Mouse (Mus musculus) A20 (cell line): ENCODE results near the gene Matk.
"Not testable (repeated sequence)": the region's sequence is repeated elsewhere in the genome, so short reads cannot be mapped to it uniquely, and the experiment has no call there.

Experiments used
- DNase-seq: peaks from one replicate; pipeline ENCODE4 v3.0.0-alpha.2; 2011; ENCODE audit warnings: low read depth, low spot score

The Matk gene

DNA sequence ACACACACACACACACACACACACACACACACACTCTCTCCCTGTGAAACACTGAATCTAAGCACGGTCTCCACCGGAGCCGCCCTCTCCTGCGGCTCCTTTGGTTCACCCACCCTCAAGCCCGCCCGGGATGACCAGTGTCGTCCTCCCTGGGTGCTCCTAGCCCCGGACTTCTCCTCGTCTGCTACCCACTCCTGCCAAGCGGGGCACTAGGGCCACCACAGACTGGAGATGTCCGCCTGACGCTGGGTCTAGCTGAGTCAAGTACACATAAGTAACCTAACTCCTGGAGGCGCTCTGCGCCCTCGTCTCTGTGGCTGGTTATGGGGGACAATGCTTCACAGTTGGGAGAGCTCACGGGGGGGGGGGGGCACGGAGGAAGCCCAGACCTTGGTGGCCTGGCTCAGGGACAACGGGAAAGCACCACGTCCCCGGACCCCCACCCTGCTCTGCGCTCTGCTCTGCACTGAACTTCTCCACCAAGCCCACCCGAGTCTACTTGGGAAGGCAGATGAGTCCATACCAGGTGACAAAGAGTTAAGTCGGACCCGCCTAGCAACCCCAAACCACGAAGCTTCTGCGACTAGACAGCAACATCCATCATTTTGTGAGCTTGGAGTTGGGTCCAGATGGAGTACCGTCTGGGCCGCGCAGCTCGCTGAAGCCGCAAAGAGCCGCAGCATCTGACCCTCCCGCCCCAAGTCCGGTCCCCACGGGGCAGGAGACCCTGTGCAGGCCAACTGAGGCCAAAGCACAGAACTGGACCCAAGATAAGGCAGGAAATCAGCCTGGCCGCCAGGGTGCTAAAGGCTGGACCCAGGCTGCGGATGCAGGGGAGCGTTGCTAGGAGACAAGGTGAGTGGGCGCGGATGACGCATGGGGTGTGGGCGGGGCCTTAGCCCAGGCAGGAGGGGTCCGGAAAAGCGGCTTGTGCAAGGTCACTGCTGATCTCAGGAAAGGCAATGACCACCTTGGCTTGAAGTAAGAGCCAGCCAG, at the start of gene Matk:
TSS of gene Matk (plus strand) at position 512 of the 996 bp plus-strand sequence.
- peak; percentile 22 for DNase-seq

DNA sequence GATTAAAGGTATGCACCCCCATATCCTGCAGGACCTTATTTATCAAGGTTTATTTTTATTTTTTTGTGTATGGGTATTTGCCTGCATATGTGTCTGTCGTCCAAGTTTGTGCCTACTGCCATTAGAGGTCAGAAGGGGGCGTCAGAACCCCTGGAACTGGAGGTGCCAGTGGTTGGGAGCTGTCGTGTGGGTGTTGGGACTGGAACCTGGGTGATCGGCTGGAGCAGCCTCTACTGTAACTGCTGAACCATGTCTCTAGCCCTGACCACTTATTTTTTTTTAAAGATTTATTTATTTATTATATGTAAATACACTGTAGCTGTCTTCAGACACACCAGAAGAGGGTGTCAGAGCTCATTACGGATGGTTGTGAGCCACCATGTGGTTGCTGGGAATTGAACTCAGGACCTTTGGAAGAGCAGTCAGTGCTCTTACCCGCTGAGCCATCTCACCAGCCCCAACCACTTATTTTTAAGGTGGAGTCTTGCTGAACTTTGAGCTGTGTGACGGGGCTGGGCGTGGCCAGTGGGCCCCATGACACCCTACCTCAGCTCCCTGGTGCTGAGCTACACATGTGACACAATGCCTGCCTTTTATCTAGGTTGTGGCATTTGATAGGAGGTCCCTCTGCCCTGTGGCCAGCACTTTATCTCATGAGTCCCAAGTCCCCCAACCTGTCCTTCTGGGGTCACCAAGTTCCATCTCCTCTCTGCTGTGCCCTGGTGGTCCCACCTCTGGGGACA, 49.6 kb upstream of the Matk start:
- no peak for DNase-seq

DNA sequence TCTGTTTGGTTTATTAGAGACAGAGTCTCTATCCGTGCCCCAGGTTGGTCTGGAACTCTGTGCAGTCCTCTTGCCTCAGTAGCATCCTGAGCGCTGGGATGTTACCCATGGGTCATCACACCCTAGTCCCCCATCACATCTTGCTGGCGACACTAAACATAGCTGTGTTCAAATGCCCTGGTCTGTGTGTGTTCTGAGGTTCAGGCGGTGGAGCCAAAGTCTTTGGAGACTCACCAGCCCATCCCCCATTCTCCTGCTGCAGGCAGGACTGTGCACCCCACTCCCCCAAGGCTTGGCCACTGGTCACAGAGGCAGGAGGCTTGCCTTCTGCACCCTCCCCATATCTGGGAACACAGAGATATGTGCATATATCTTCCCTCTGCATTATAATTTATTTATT, 48.6 kb upstream of the Matk start:
- DNase-seq: no peak

DNA sequence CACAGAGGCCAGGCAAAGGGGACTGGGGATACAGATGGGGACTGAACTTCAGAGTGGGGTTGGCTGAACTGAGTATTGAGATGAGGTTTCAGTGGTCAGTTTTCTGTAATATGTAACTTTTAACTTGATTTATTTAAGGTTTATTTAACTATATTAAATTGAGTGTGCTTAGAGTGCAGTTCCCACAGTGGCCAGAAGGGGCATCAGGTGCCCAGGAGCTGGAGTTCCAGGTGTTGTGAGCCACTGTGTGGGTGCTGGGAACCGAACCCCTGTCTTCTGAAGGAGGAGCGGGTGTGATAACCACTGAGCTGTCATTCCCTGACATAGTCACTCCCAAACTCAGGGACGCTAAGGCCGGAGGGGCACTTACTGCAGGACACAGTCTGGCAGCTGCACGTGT, 42.6 kb upstream of the Matk start:
- no peak for DNase-seq

DNA sequence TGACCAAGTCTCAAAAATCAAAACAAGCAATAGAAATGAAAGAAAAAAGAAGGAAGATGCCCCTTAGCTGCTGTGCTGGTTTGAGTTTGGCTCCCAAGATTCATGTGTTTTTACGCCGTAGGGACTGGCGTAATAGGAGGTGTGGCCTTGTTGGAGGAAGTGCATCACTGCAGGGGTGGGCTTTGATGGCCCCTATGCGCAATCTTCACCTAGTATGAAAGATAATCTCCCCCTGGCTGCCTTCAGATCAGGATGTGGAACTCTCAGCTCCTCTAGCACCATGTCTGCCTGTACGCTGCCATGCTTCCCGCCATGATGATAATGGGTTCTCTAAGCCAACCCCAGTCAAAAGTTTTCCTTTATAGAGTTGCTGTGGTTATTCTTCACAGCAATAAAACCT, 36.5 kb upstream of the Matk start:
- DNase-seq: no peak

DNA sequence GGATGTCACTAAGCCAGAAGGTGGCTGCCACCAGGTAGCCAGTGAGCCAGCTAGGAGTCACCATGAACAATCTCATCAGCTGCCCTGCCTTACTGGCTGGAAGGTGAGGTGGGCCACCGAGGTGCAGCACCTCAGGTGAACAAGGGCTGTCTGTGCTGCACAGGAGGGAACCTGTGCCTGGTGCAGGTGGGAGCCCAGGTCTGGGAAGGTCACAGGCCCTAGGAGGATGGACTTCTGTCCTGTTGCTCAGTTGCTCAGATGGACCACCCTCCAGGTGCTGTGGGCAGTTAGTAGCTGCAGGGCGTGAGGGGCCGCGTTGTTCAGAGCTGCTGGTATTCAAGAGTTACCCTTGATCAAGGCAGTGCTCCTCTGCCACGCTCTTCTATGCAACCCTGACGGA, 35.9 kb upstream of the Matk start:
- DNase-seq: no peak

DNA sequence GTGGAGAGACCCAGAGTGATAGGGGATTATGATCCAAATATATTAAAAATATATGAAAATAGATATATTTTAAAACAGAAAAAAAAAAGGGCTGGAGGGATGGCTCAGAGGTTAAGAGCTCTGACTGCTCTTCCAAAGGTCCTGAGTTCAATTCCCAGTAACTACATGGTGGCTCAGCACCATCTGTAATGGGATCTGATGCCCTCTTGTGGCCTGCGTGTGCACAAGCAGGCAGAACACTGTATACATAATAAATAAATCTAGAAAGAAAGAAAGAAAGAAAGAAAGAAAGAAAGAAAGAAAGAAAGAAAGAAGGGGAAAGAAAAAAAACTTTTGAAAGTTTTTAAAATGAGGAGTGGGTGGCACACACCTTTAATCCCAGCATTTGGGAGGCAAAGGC, 35.5 kb upstream of the Matk start:
- DNase-seq: peak; percentile 54

DNA sequence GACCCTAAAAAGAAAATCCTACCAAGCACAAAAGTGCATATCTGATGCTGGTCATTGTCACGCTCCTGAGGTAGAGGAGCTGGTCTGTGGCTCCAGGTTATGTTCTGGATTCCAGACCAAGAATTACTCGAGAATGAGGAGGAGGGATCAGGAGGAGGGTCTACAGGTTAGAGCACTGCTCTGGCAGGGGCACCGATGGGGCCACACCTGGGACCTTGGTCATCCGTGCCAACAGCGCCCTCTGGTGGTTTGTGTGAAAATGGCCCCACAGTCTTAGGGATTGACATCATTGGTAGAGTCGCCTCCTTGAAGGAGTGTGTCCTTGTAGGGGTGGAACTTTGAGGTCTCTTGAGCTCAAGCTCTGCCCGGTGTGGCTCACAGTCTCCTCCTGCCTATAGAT, 34.8 kb upstream of the Matk start:
- peak; percentile 82 for DNase-seq

DNA sequence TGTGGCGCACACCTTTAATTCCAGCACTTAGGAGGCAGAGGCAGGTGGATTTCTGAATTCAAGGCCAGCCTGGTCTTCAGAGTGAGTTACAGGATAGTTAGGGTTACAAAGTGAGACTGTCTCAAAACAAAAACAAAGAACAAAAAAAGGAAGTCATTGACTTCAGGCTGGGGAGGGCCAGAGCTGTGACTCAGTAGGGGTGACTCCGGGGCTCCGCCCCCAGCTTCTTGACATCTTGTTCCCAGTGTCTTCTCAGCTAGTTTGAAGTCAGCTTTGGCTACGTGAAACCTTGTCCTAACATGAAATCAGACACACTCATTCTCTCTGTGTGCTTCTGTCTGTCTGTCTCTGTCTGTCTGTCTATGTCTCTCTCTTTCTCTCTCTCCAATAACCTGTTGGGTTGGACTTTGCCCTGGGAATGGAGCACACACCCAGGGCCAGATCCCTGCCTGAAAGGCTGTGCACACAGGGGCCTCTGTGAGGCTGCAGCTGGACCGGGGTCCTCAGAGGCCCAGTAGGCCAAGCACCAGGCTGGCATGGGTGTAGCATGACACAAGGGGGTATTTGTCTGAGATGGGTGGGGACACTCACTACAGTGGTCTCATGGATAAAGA, 31.2 kb upstream of the Matk start:
- peak; percentile 79 for DNase-seq

DNA sequence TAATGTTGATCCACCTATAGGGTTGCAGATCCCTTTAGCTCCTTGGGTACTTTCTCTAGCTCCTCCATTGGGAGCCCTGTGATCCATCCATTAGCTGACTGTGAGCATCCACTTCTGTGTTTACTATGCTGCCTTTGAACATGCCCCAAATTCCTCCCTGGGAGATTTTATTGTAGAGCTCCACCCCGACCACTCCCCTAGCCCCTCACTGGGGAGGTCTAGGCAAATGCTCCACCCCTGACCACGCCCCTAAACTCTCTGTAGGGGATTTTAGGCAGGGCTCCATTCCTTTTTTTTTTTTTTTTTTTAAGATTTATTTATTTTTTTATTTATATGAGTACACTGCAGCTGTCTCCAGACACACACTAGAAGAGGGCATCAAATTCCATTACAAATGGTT, 29.0 kb upstream of the Matk start:
- not testable (repeated sequence) for DNase-seq

DNA sequence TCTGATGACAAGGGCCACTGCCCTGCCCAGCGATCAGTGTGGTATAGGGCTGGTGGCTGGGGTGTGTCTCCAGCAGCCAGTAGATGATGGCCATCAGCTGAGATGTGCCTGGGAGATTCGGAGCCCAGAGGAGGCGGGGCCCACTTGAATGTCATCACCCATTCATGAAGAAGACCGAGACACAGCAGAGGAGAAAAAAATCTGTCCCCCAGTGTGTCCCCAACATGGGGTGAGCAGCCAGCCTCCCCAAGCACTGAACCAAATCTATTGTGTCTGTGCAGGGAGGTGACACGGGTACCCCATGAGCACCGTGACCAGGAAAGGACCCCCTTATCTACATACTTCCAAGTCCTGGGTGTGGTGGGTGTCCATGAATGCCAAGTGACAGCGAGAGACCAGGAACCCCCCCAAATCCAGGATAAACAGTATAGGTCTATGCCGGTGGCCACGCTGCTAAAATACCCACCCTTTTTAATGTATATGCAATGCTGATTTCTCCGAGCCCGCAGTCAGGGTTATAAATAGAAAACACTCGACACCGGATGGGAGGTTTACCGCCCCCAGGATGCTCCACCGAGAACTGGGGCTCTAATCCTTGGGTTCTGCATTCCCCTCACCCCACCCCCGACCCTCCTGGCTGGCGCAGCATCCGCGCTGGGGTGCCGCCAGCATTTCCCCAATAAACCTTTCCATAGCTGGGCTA, 22.8 kb upstream of the Matk start:
- no peak for DNase-seq

DNA sequence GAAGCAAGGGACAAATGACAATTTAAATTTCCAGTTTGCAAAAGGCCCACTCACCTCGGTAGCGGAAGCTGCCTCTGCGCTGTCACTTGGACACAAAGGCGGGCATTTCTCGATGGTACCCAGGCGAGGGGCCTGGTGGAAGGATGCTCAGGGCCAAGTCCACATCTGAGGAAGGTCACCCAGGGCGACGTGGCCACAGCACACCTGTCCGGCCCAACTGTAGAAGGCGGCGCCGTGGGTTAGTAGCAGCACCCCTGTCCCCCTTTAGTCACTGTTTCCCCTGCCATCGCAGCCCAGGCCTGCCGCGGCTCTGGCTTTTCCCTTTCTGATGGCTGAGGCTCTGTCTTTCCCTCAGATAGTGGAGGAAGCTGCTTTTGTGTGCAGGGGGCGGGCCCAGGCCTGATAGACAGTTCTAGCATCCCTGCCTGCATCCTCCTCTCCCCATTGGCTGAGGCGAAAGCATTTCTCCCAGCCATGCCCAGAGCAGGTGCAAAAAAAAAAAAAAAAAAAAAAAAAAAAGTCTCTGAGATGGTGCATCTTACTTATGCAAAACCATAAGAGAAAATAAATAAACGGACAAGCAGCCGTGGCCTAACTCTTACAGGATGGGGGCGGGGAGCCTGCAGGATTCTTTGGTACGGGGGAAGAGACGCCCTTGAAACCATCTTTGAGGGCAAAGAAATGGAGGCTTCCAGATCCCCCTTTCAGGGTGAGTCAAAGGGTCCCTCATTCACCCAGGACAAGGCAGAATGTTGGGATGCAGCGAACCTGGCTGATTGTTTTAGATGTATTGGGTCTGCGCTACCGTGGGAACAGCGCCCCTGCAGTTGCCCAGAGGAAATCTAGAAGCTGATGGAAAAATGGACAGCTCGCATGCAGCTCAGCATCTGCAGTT, 22.1 kb upstream of the Matk start, which contains the start of gene Atcay:
TSS of gene Atcay (minus strand) at position 396 of the 895 bp plus-strand sequence.
- no peak for DNase-seq

DNA sequence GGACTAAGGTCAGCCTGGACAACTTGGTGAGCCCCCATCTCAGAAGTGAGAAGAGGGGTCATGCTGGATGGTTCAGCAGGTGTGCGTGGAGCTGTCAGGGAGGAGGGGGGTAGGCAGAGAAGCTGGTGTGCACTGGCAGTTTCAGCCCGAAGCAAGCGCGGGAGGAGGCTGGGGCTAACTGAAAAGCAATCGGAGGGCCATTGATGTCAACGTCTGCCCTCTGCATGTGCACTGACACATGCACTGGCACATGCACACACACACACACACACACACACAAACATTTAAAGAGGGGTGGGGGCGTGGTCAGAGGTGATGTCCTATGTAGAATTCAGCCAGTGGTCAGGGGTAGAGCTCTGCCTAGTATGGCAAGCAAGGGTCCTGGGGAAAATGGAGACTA, 21.3 kb upstream of the Matk start:
- no peak for DNase-seq

DNA sequence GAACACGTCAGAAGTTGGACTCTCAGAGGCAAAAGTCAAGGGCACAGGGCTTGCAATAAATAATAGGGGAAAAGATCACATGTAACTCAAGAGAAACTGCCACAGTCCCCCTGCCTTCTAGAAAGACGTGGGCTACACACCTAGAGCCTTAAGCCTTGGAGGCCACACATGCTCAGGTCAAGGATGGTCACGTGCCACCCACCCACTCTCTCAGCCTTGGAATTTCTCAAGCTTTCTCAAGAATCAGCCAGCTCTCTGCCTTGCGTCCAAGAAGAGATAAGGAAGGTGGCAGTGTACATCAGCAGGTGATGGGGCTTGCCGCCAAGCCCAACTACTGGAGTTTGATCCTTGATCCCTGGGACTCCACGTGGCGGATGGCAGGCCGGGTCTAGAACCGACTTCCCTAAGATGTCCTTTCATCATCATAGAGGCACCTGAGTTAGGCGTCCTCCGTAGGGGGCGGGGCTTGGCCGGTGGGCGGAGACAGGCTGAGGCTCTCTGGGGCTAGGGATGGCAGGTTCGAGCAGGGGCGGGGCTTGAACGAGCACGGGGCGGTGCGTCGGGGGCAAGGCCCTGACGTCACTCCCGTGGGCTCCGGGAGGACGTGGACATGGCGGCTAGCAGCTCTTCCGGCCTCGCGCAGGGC, 20.0 kb upstream of the Matk start, which contains the start of gene Zfr2:
TSS of gene Zfr2 (plus strand) at position 576 of the 646 bp plus-strand sequence.
- DNase-seq: peak; percentile 98

DNA sequence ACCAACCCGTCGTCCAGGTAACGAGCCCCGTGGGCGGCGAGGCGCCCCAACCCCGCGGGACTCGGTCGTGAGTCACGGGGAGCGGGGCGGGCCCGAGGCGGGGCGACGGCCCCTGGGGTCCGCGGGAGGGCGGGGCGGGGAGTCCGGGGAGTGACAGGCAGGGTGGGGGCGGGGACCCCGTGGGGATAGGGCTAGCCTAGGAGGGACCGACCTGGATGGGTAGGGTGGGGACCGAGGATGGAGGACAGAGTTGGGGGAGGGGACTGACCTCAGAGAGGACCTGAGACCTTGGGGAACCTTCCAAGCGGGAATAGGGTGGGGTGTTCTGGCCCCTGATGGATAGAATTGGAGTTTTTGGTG, 19.5 kb upstream of the Matk start:
- DNase-seq: no peak

DNA sequence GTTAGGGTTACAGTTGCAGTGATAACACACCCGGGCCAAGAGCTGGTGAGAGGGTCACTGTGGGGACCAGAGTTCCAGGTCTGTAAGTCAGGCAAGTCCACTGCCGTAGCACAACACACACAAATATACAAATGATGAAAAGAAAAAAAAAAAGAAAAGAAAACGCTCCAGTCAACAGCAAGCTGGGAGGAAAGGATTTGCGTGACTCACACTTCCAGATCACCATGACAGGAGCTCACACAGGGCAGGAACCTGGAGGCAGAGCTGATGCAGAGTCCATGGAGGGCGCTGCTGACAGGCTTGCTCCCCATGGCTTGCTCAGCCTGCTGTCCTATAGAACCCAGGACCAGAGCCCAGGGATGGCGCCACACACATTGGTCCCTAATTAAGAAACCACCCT, 18.5 kb upstream of the Matk start:
- DNase-seq: no peak

DNA sequence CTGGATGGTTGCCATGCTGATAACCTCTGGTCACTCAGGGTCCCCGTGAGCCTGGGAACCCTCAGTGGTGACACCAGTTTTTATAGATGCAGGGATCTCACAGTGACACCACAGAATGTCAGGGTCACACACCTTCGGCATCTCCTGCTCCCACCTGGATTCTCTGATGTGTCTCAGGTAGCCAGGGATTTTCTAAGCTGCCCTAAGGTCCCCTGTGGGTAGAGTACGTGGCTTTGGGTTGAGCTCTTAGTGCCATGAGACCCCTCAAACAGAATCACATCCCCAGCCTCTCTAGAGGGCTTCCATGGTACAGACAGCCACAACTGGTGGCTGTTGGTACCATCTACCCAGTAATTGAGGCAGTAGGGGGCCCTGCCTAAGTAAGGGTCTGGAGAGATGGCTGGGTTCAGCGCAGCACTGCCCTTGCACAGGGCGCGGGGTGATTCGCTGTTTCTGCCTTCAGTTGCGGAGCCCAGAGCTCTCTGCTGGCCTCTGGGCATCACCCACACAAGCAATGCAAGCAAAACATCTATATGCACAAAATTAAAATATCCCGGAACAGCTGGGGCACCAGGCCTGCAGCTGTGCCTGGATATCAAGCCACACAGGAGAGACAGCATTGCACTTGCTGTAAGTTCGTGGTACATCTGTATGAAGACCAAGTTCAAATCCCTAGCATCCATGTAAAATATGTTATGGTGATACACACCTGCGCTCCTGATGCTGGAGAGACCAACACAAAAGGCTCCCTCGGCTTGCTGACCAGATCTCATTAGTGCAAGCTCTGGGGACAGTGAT, 16.1 kb upstream of the Matk start:
- no peak for DNase-seq

DNA sequence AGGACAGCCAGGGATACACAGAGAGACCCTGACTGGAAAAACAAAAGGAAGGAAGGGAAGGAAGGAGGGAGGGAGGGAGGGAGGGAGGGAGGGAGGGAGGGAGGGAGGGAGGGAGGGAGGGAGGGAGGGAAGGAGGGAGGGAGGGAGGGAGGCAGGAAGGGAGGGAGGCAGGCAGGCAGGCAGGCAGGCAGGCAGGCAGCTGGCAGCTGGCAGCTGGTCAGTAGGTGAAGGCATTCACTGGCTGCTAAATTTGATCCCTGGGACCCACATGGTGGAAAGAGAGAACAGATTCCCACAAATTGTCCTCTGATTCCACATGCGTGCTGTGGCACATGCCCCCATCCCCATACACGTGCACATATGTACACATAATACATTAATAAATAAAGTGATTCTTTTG, 14.1 kb upstream of the Matk start:
- no peak for DNase-seq

DNA sequence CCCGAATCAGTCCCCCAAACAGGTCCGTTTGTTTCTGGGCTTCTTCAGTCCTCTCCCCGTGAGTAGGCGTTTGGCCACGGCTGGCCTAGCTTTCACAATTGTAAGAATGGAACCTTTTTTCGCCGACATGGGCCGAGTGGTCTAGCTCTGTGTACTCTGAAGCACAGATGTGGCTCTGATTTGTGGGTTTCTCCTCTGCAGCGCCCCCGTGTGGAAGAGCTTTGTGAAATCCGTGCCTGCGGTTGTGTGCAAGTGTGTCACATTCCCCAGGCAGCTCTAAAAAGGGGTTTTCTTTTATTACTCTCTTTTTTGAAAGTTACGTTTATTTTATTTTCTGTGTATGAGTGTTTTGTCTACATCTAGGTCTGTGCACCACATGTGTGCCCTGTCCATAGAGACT, 11.9 kb upstream of the Matk start:
- DNase-seq: peak; percentile 77
